Mouse (Mus musculus): ENCODE results near the gene Sgms1. TPM values are rescaled to one million over a fixed set of nuclear protein-coding genes. Genes with fewer than 3 reads are reported as not detected.

Gene Sgms1
- polyA plus RNA-seq, 1 experiment, result 8.5 TPM

GRCm38 (mm10) chr19:32230798-32231197 is 158.7 kb downstream of the Sgms1 start:
- TF ChIP-seq USF1 (IDR thresholded peaks at IDR 0.05; ENCODE audit: low read depth) (no peak), MYOD1 (IDR thresholded peaks at IDR 0.05; ENCODE audit: control insufficient read depth in 1 of 3, insufficient read length in 2 of 3, low read depth in 2 of 3) (no peak), TCF12 (IDR thresholded peaks at IDR 0.05; ENCODE audit: insufficient read depth, poor library complexity, severe bottlenecking) (no peak), E2F4 (IDR thresholded peaks at IDR 0.05; ENCODE audit: insufficient read depth) (no peak)
- no peak overlapping the region for H3K4me2 ChIP-seq (ENCODE audit: low read depth)
- no peak overlapping the region for H3K4me3 ChIP-seq
- H3ac ChIP-seq (ENCODE audit: control insufficient read depth, insufficient read length), result no peak overlapping the region
- H3K27me3 ChIP-seq (ENCODE audit: control insufficient read depth, insufficient read depth, insufficient read length), result no peaks in the 10 kb centered on the region
- H3K36me3 ChIP-seq (ENCODE audit: control insufficient read depth, insufficient read depth), result no peaks in the 10 kb centered on the region
- H3K79me2 ChIP-seq (ENCODE audit: control insufficient read depth, insufficient read depth), result no peaks in the 10 kb centered on the region

GRCm38 (mm10) chr19:32230301-32230700 is 159.2 kb downstream of the Sgms1 start:
- H3K79me2 ChIP-seq (ENCODE audit: control insufficient read depth, insufficient read depth), result no peaks in the 10 kb centered on the region
- no peaks in the 10 kb centered on the region for H3K36me3 ChIP-seq (ENCODE audit: control insufficient read depth, insufficient read depth)
- H3K4me2 ChIP-seq (ENCODE audit: low read depth), result no peak overlapping the region
- H3K27me3 ChIP-seq (ENCODE audit: control insufficient read depth, insufficient read depth, insufficient read length), result no peaks in the 10 kb centered on the region
- H3K4me3 ChIP-seq, result no peak overlapping the region
- no peak overlapping the region for H3ac ChIP-seq (ENCODE audit: control insufficient read depth, insufficient read length)
- no peak for TF ChIP-seq REST (IDR thresholded peaks at IDR 0.05; ENCODE audit: insufficient read depth, insufficient read length)

- Histone ChIP-seq H3K36me3 (ENCODE audit: control insufficient read depth, insufficient read depth) (no peaks in the 10 kb centered on the region), H3K79me2 (ENCODE audit: control insufficient read depth, insufficient read depth) (no peaks in the 10 kb centered on the region), H3ac (ENCODE audit: control insufficient read depth, insufficient read length) (no peak overlapping the region), H3K4me2 (ENCODE audit: low read depth) (no peak overlapping the region), H3K27me3 (ENCODE audit: control insufficient read depth, insufficient read depth, insufficient read length) (no peaks in the 10 kb centered on the region), H3K4me3 (no peak overlapping the region)
- TF ChIP-seq REST (IDR thresholded peaks at IDR 0.05; ENCODE audit: insufficient read depth, insufficient read length) (no peak), USF1 (IDR thresholded peaks at IDR 0.05; ENCODE audit: low read depth) (no peak)
Measured at GRCm38 (mm10) chr19:32229776-32230175, 159.7 kb downstream of the Sgms1 start.

DNA sequence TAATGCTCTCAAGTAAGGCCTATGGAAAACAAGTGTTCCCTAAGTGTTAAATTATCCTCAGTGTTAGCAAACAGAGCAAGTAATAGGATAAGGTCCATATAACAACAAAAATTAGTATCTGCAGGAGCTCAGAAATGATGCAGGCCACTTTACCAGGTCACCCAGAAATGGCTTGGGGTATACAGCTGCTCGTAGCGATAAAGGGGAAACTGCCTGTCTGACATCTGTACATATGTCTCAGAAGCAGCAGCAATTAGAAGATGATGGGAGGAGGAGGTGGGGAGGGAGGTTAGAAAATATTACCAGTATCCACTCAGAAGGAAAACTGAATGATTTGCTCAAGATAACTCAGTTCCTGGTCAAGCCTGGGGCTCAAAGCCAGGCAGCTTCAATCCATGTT is 162.3 kb downstream of the Sgms1 start:
- H3K27me3 ChIP-seq (ENCODE audit: control insufficient read depth, insufficient read depth, insufficient read length), result no peaks in the 10 kb centered on the region
- no peaks in the 10 kb centered on the region for H3K36me3 ChIP-seq (ENCODE audit: control insufficient read depth, insufficient read depth)
- H3ac ChIP-seq (ENCODE audit: control insufficient read depth, insufficient read length), result no peak overlapping the region
- no peak overlapping the region for H3K4me3 ChIP-seq
- H3K79me2 ChIP-seq (ENCODE audit: control insufficient read depth, insufficient read depth), result no peaks in the 10 kb centered on the region
- TF ChIP-seq CEBPB (IDR thresholded peaks at IDR 0.05; ENCODE audit: insufficient read depth, poor library complexity, severe bottlenecking), result no peak
- no peak for TF ChIP-seq POLR2A (IDR thresholded peaks at IDR 0.05; ENCODE audit: insufficient read length, low read depth)
- TF ChIP-seq TCF3 (IDR thresholded peaks at IDR 0.05; ENCODE audit: insufficient read length, low read depth), result no peak
- no peak for TF ChIP-seq REST (IDR thresholded peaks at IDR 0.05; ENCODE audit: insufficient read depth, insufficient read length)
- TF ChIP-seq USF1 (IDR thresholded peaks at IDR 0.05; ENCODE audit: low read depth), result no peak
- no peak for TF ChIP-seq TCF12 (IDR thresholded peaks at IDR 0.05; ENCODE audit: insufficient read depth, poor library complexity, severe bottlenecking)
- no peak for TF ChIP-seq SRF (IDR thresholded peaks at IDR 0.05; ENCODE audit: control insufficient read depth, insufficient read length, low read depth)
- TF ChIP-seq MYOD1 (IDR thresholded peaks at IDR 0.05; ENCODE audit: control insufficient read depth in 1 of 3, insufficient read length in 2 of 3, low read depth in 2 of 3), result no peak
- no peak for TF ChIP-seq MYOG (IDR thresholded peaks at IDR 0.05; ENCODE audit: control insufficient read depth in 1 of 3, insufficient read depth in 1 of 3, insufficient read length in 2 of 3, low read depth in 2 of 3)
- no peak for TF ChIP-seq E2F4 (IDR thresholded peaks at IDR 0.05; ENCODE audit: insufficient read depth)
- no peak for TF ChIP-seq MAX (IDR thresholded peaks at IDR 0.05; ENCODE audit: low read depth)
- no peak for TF ChIP-seq POLR2AphosphoS2 (IDR thresholded peaks at IDR 0.05; ENCODE audit: insufficient read length, low read depth)
- no peak overlapping the region for H3K4me2 ChIP-seq (ENCODE audit: low read depth)

DNA sequence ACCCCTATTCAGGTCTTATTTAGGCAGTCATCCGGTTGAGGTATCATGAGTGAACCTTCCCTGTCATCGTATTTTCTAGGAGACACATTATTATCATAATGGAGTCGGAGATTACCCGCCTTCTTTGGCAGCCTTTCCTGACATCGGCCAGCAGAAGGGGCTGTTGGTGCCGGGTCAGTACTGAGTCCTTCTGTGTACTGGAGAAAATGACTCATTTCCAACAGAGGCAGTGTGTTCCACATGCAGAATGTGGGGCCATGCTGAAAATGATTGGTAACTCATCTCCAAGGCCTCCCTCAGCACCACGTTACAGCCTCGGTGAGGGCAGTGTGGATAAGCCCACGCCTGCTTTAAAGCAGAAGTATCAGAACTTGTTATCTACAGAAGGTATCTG is 164.4 kb downstream of the Sgms1 start:
- H3ac ChIP-seq (ENCODE audit: control insufficient read depth, insufficient read length), result no peak overlapping the region
- no peak for TF ChIP-seq REST (IDR thresholded peaks at IDR 0.05; ENCODE audit: insufficient read depth, insufficient read length)
- TF ChIP-seq POLR2AphosphoS2 (IDR thresholded peaks at IDR 0.05; ENCODE audit: insufficient read length, low read depth), result no peak
- no peaks in the 10 kb centered on the region for H3K27me3 ChIP-seq (ENCODE audit: control insufficient read depth, insufficient read depth, insufficient read length)
- no peak overlapping the region for H3K4me3 ChIP-seq
- H3K4me2 ChIP-seq (ENCODE audit: low read depth), result no peak overlapping the region
- no peaks in the 10 kb centered on the region for H3K36me3 ChIP-seq (ENCODE audit: control insufficient read depth, insufficient read depth)
- H3K79me2 ChIP-seq (ENCODE audit: control insufficient read depth, insufficient read depth), result no peaks in the 10 kb centered on the region

- H3K4me2 ChIP-seq (ENCODE audit: low read depth), result no peak overlapping the region
- H3K36me3 ChIP-seq (ENCODE audit: control insufficient read depth, insufficient read depth), result no peaks in the 10 kb centered on the region
- no peaks in the 10 kb centered on the region for H3K27me3 ChIP-seq (ENCODE audit: control insufficient read depth, insufficient read depth, insufficient read length)
- no peak for TF ChIP-seq REST (IDR thresholded peaks at IDR 0.05; ENCODE audit: insufficient read depth, insufficient read length)
- TF ChIP-seq POLR2A (IDR thresholded peaks at IDR 0.05; ENCODE audit: insufficient read length, low read depth), result no peak
- no peak for TF ChIP-seq POLR2AphosphoS2 (IDR thresholded peaks at IDR 0.05; ENCODE audit: insufficient read length, low read depth)
- no peaks in the 10 kb centered on the region for H3K79me2 ChIP-seq (ENCODE audit: control insufficient read depth, insufficient read depth)
- H3ac ChIP-seq (ENCODE audit: control insufficient read depth, insufficient read length), result no peak overlapping the region
- no peak overlapping the region for H3K4me3 ChIP-seq
Measured at GRCm38 (mm10) chr19:32224318-32225096, 165.0 kb downstream of the Sgms1 start.

Measured in myocyte (in vitro differentiated cells).